In genomic region chr17:35919864-35920301, GRCm38 (mm10) we compare ENCODE assay signal across 8 mouse cellular contexts. TPM values are rescaled to one million over a fixed set of nuclear protein-coding genes. Genes with fewer than 3 reads are reported as not detected.
DNase-seq lines count a peak whose midpoint lies in the region; ATAC-seq and TF ChIP-seq lines count a peak whose summit lies in the region.

No protein-coding gene starts in this region.

- H3K9me3 ChIP-seq in ES-E14 (ENCODE audit: control insufficient read depth, insufficient read depth, low read depth, low read length): no peaks in the 10 kb centered on the region
- H3K9me3 ChIP-seq in forebrain, embryonic 12.5 days: no peaks in the 10 kb centered on the region
- no peaks in the 10 kb centered on the region for H3K9me3 ChIP-seq in liver, embryonic 13.5 days (replicated peaks)
- no peaks in the 10 kb centered on the region for H3K9me3 ChIP-seq in stomach, embryonic 16.5 days (replicated peaks; ENCODE audit: control insufficient read depth, low read length)

- H3K36me3 ChIP-seq in heart, adult 2 months (ENCODE audit: control insufficient read depth, insufficient read depth, low read length): peaks cover 11% of the 10 kb centered on the region
- peaks cover 35% of the 10 kb centered on the region for H3K36me3 ChIP-seq in ES-E14 (ENCODE audit: control insufficient read depth, insufficient read depth, low read length, poor library complexity, severe bottlenecking)
- H3K36me3 ChIP-seq in forebrain, embryonic 12.5 days (replicated peaks): peaks cover 26% of the 10 kb centered on the region
- H3K36me3 ChIP-seq in liver, embryonic 13.5 days: peaks cover 56% of the 10 kb centered on the region
- H3K36me3 ChIP-seq in stomach, embryonic 16.5 days (ENCODE audit: control insufficient read depth, insufficient read depth, low read length): peaks cover 12% of the 10 kb centered on the region; the same call in 1 of the 2 replicates

- H3K4me1 ChIP-seq in heart, adult 2 months (ENCODE audit: control insufficient read depth, insufficient read depth, low read length): peaks cover 8% of the 10 kb centered on the region
- peaks cover 0 to 6% of the 10 kb centered on the region in 2 experiments; a peak in 2 of 4 replicates for H3K4me1 ChIP-seq in ES-E14 (ENCODE audit: control insufficient read depth in 2 of 2, insufficient read depth in 2 of 2, low read length in 2 of 2, poor library complexity in 1 of 2)
- H3K4me1 ChIP-seq in forebrain, embryonic 12.5 days: peaks cover 36% of the 10 kb centered on the region
- peaks cover 67% of the 10 kb centered on the region for H3K4me1 ChIP-seq in liver, embryonic 13.5 days (replicated peaks)
- H3K4me1 ChIP-seq in stomach, embryonic 16.5 days (ENCODE audit: control insufficient read depth, insufficient read depth, low read length): peaks cover 26% of the 10 kb centered on the region

- TF ChIP-seq POLR2A in heart, adult 2 months (IDR thresholded peaks at IDR 0.05; ENCODE audit: insufficient read depth, low read depth, low read length): no peak

- H3K9ac ChIP-seq in heart, adult 2 months (ENCODE audit: low read depth, low read length): no peak overlapping the region
- no peak overlapping the region; the same call in 1 of the 2 replicates for H3K9ac ChIP-seq in ES-E14 (ENCODE audit: insufficient read depth, low read depth, low read length, poor library complexity, severe bottlenecking)
- H3K9ac ChIP-seq in forebrain, embryonic 12.5 days: peak overlapping the region; percentile 98
- peak overlapping the region; percentile 83 for H3K9ac ChIP-seq in liver, embryonic 13.5 days
- H3K9ac ChIP-seq in stomach, embryonic 16.5 days (ENCODE audit: low read length): peak overlapping the region; percentile 62

- intact Hi-C loops in heart, adult 2 months (cut with DNase I): loop anchor here (2.0 kb wide), 1 partner anchor 59 kb away; the partner anchor contains the start of gene Gnl1

- peak overlapping the region; percentile 72 for H3K4me2 ChIP-seq in forebrain, embryonic 12.5 days
- peak overlapping the region; percentile 81 for H3K4me2 ChIP-seq in liver, embryonic 13.5 days
- peak overlapping the region; percentile 87 for H3K4me2 ChIP-seq in stomach, embryonic 16.5 days (ENCODE audit: low read depth, low read length)

- H3K27ac ChIP-seq in heart, adult 2 months: peak overlapping the region; percentile 100
- H3K27ac ChIP-seq in ES-E14 (ENCODE audit: insufficient read depth, low read depth, low read length, poor library complexity, severe bottlenecking): peak overlapping the region; percentile 68; the same call in 1 of the 2 replicates
- peak overlapping the region; percentile 99 for H3K27ac ChIP-seq in forebrain, embryonic 12.5 days
- peak overlapping the region; percentile 97 for H3K27ac ChIP-seq in liver, embryonic 13.5 days
- peak overlapping the region; percentile 99 for H3K27ac ChIP-seq in stomach, embryonic 16.5 days (ENCODE audit: low read length)

- H3K79me2 ChIP-seq in heart, adult 2 months (replicated peaks; ENCODE audit: control insufficient read depth, insufficient read depth, low read length): no peaks in the 10 kb centered on the region

- ATAC-seq in forebrain, embryonic 12.5 days (ENCODE audit: low FRiP score): no peak
- no peak; the same call in 1 of the 2 replicates for ATAC-seq in liver, embryonic 13.5 days (ENCODE audit: low read depth)
- ATAC-seq in stomach, embryonic 16.5 days (ENCODE audit: insufficient read depth, low FRiP score): no peak

- TF ChIP-seq CTCF in heart, adult 2 months (IDR thresholded peaks at IDR 0.05): no peak

- H3K27me3 ChIP-seq in heart, adult 2 months (ENCODE audit: control insufficient read depth, insufficient read depth, low read length): no peaks in the 10 kb centered on the region
- H3K27me3 ChIP-seq in forebrain, embryonic 12.5 days: no peaks in the 10 kb centered on the region
- H3K27me3 ChIP-seq in liver, embryonic 13.5 days: no peaks in the 10 kb centered on the region
- H3K27me3 ChIP-seq in stomach, embryonic 16.5 days (ENCODE audit: control insufficient read depth, insufficient read depth, low read length): no peaks in the 10 kb centered on the region

- 19% methylated on average over 6 of the region's 6 CpGs for WGBS in heart, adult 2 months
- 53% methylated on average over 6 of the region's 6 CpGs for WGBS in forebrain, embryonic 12.5 days
- WGBS in liver, embryonic 13.5 days (ENCODE audit: insufficient replicate concordance): 8% methylated on average over 6 of the region's 6 CpGs
- WGBS in stomach, embryonic 16.5 days: 27% methylated on average over 6 of the region's 6 CpGs

- peak overlapping the region; percentile 79 for H3K4me3 ChIP-seq in heart, adult 2 months
- H3K4me3 ChIP-seq in ES-E14 (ENCODE audit: insufficient read depth in 1 of 2, low read depth in 1 of 2, low read length in 2 of 2, poor library complexity in 1 of 2, severe bottlenecking in 1 of 2): peak overlapping the region in 1 of 2 experiments; percentile 46; a peak in 1 of 4 replicates
- H3K4me3 ChIP-seq in forebrain, embryonic 12.5 days (replicated peaks): peak overlapping the region; percentile 68
- H3K4me3 ChIP-seq in liver, embryonic 13.5 days (replicated peaks): peak overlapping the region; percentile 92
- H3K4me3 ChIP-seq in stomach, embryonic 16.5 days (replicated peaks; ENCODE audit: low read length): peak overlapping the region; percentile 82

- no peak for DNase-seq in heart, adult 2 months
- no peak for DNase-seq in heart, adult 8-10 months (ENCODE audit: low spot score)
- no peak for DNase-seq in ES-E14 (ENCODE audit: low read depth, low spot score)
- DNase-seq in liver, embryonic 13.5 days: peak; percentile 70
- no peak for DNase-seq in ovary, adult 18-20 months (ENCODE audit: low spot score)
- no peak for DNase-seq in B cell, adult 2 months

- no peak; the same call in 1 of the 2 replicates for TF ChIP-seq EP300 in heart, adult 2 months (IDR thresholded peaks at IDR 0.05; ENCODE audit: insufficient read depth, low read depth, low read length)

- in situ Hi-C loops in ES-E14 (cut with MboI; ENCODE audit: low sequenced_read_pairs in 2 of 2, unreplicated experiment in 2 of 2): no loop called here

TF ChIP-seq in ES-E14, 5 proteins besides CTCF, POLR2A, EP300 and RAD21:
- TF ChIP-seq ZNF384 (IDR thresholded peaks at IDR 0.05; ENCODE audit: low read depth, low read length): no peak
- no peak for TF ChIP-seq CHD2 (IDR thresholded peaks at IDR 0.05; ENCODE audit: low read depth, low read length)
- no peak for TF ChIP-seq MAFK (IDR thresholded peaks at IDR 0.05; ENCODE audit: insufficient read depth, low read depth, low read length)
- no peak for TF ChIP-seq ZC3H11A (IDR thresholded peaks at IDR 0.05; ENCODE audit: borderline replicate concordance, low read depth, low read length)
- no peak for TF ChIP-seq HCFC1 (IDR thresholded peaks at IDR 0.05; ENCODE audit: borderline replicate concordance, insufficient read depth, low read length)
TF ChIP-seq in ES-E14: peak in this region for 0.

RNA-seq across cellular contexts. Expression of gene Ppp1r10, which starts 3.6 kb away (rescaled TPM):
- total RNA-seq in heart, adult 2 months (2021): 10 to 100 TPM; 26.4 to 40.9 TPM
- 18.1 and 18.7 TPM in 2 replicates for polyA plus RNA-seq in heart, adult 2 months (2012; rRNA removed)
- 10 to 100 TPM; 22.7 to 42.3 (median 25.8) TPM for total RNA-seq in heart, adult 8-10 months (2022)
- 64.8 and 68.2 TPM in 2 replicates for total RNA-seq in ES-E14 (2012; rRNA removed)
- 65.4 and 70.4 TPM in 2 replicates for polyA plus RNA-seq in forebrain, embryonic 12.5 days (2016; fragmentation: Nextera tagmentation; extraction: Ambion mirVana)
- polyA plus RNA-seq in liver, embryonic 13.5 days (2015; fragmentation: Nextera tagmentation; extraction: Ambion mirVana): 19.4 and 27.5 TPM in 2 replicates
- 33.1 and 34.3 TPM in 2 replicates for polyA plus RNA-seq in stomach, embryonic 16.5 days (2015; fragmentation: Nextera tagmentation; extraction: Ambion mirVana)

RNA-seq across cellular contexts. Expression of gene Mrps18b, which starts 3.7 kb away (rescaled TPM):
- 10 to 100 TPM; 50.9 to 56.2 TPM for total RNA-seq in heart, adult 2 months (2021)
- 76.0 and 99.7 TPM in 2 replicates for polyA plus RNA-seq in heart, adult 2 months (2012; rRNA removed)
- total RNA-seq in heart, adult 8-10 months (2022): 10 to 100 TPM; 56.1 to 73.8 (median 57.0) TPM
- total RNA-seq in ES-E14 (2012; rRNA removed): 189 and 226 TPM in 2 replicates
- 56.2 and 56.6 TPM in 2 replicates for polyA plus RNA-seq in forebrain, embryonic 12.5 days (2016; fragmentation: Nextera tagmentation; extraction: Ambion mirVana)
- polyA plus RNA-seq in liver, embryonic 13.5 days (2015; fragmentation: Nextera tagmentation; extraction: Ambion mirVana): 105 and 106 TPM in 2 replicates
- polyA plus RNA-seq in stomach, embryonic 16.5 days (2015; fragmentation: Nextera tagmentation; extraction: Ambion mirVana): 83.2 and 87.3 TPM in 2 replicates

RNA-seq across cellular contexts. Expression of gene Atat1, which starts 10.0 kb away (rescaled TPM):
- total RNA-seq in heart, adult 2 months (2021): 1 to 10 TPM; 6.0 TPM
- 22.0 and 24.3 TPM in 2 replicates for polyA plus RNA-seq in heart, adult 2 months (2012; rRNA removed)
- total RNA-seq in heart, adult 8-10 months (2022): 1 to 10 TPM; 6.6 to 9.3 (median 8.3) TPM
- total RNA-seq in ES-E14 (2012; rRNA removed): 12.5 and 12.9 TPM in 2 replicates
- 277 and 280 TPM in 2 replicates for polyA plus RNA-seq in forebrain, embryonic 12.5 days (2016; fragmentation: Nextera tagmentation; extraction: Ambion mirVana)
- 9.3 and 9.9 TPM in 2 replicates for polyA plus RNA-seq in liver, embryonic 13.5 days (2015; fragmentation: Nextera tagmentation; extraction: Ambion mirVana)
- polyA plus RNA-seq in stomach, embryonic 16.5 days (2015; fragmentation: Nextera tagmentation; extraction: Ambion mirVana): 50.8 and 51.9 TPM in 2 replicates

RNA-seq across cellular contexts. Expression of gene 2310061I04Rik, which starts 22.7 kb away (rescaled TPM):
- total RNA-seq in heart, adult 2 months (2021): 100 to 1,000 TPM in 1 of 2 experiments, 10 to 100 TPM in 1; 99.4 to 116 TPM
- polyA plus RNA-seq in heart, adult 2 months (2012; rRNA removed): 164 and 176 TPM in 2 replicates
- 100 to 1,000 TPM in 3 of 4 experiments, 10 to 100 TPM in 1; 85.5 to 115 (median 106) TPM for total RNA-seq in heart, adult 8-10 months (2022)
- 13.6 and 15.8 TPM in 2 replicates for total RNA-seq in ES-E14 (2012; rRNA removed)
- 26.7 and 29.4 TPM in 2 replicates for polyA plus RNA-seq in forebrain, embryonic 12.5 days (2016; fragmentation: Nextera tagmentation; extraction: Ambion mirVana)
- 14.3 and 15.1 TPM in 2 replicates for polyA plus RNA-seq in liver, embryonic 13.5 days (2015; fragmentation: Nextera tagmentation; extraction: Ambion mirVana)
- 19.1 and 22.9 TPM in 2 replicates for polyA plus RNA-seq in stomach, embryonic 16.5 days (2015; fragmentation: Nextera tagmentation; extraction: Ambion mirVana)

RNA-seq across cellular contexts. Expression of gene Dhx16, which starts 40.3 kb away (rescaled TPM):
- total RNA-seq in heart, adult 2 months (2021): 10 to 100 TPM; 19.3 to 20.3 TPM
- polyA plus RNA-seq in heart, adult 2 months (2012; rRNA removed): 27.7 and 38.0 TPM in 2 replicates
- total RNA-seq in heart, adult 8-10 months (2022): 10 to 100 TPM; 18.7 to 20.8 (median 20.1) TPM
- 202 and 391 TPM in 2 replicates for total RNA-seq in ES-E14 (2012; rRNA removed)
- 48.0 and 54.8 TPM in 2 replicates for polyA plus RNA-seq in forebrain, embryonic 12.5 days (2016; fragmentation: Nextera tagmentation; extraction: Ambion mirVana)
- 35.2 and 40.3 TPM in 2 replicates for polyA plus RNA-seq in liver, embryonic 13.5 days (2015; fragmentation: Nextera tagmentation; extraction: Ambion mirVana)
- polyA plus RNA-seq in stomach, embryonic 16.5 days (2015; fragmentation: Nextera tagmentation; extraction: Ambion mirVana): 33.8 and 44.1 TPM in 2 replicates

Comparison
In these comparisons a context has a peak if more than half of its experiments do, and no peak if none do; other contexts are left out.
1. H3K9ac ChIP-seq: peak in forebrain, embryonic 12.5 days (single experiment), liver, embryonic 13.5 days (single experiment) and stomach, embryonic 16.5 days (single experiment); none in heart, adult 2 months (single experiment) and ES-E14 (single experiment).
2. Peak in every context shown above with its lines, with median percentiles within 50 percentile points of each other: H3K27ac ChIP-seq and H3K4me2 ChIP-seq.